Mouse (Mus musculus) CH12.LX (cell line): ENCODE measurements around the gene Fer1l5. TPM values are rescaled to one million over a fixed set of nuclear protein-coding genes. Genes with fewer than 3 reads are reported as not detected.

Source experiments
- DNase-seq: peaks from one replicate; pipeline ENCODE4 v3.0.0-alpha.2; 2013; ENCODE audit errors: extremely low read depth
- H3K27ac ChIP-seq: 2 replicates; pipeline ENCODE4 v1.5.1; 2012; ENCODE audit warnings: low read depth, mild to moderate bottlenecking, control low read depth, moderate library complexity; ENCODE audit not compliant: insufficient read depth
- H3K27me3 ChIP-seq: replicated peaks from 2 replicates; pipeline ENCODE3; 2012; ENCODE audit warnings: inconsistent platforms
- H3K36me3 ChIP-seq, 2 experiments: replicated peaks in 1 of 2; 2 replicates each; pipeline versions ENCODE3 to v1.6.1; 2012; ENCODE audit warnings: inconsistent platforms in 1 of 2, low read length in 1 of 2, mild to moderate bottlenecking in 1 of 2, mixed read lengths in 1 of 2, moderate library complexity in 1 of 2; ENCODE audit not compliant: control insufficient read depth in 1 of 2, insufficient read depth in 1 of 2
- H3K4me1 ChIP-seq, 2 experiments: 2 replicates each; pipeline ENCODE4 v1.6.1; 2012; ENCODE audit warnings: inconsistent platforms in 1 of 2, moderate library complexity in 1 of 2; ENCODE audit not compliant: insufficient read depth in 2 of 2, control insufficient read depth in 1 of 2
- H3K4me2 ChIP-seq: 2 replicates; pipeline ENCODE4 v1.6.1; 2012; ENCODE audit warnings: low read depth, mild to moderate bottlenecking, control low read depth; ENCODE audit not compliant: poor library complexity, insufficient read depth, severe bottlenecking
- H3K4me3 ChIP-seq, 3 experiments: fragments of 150-350 bp in 1 of 3; sonication (generic) in 1 of 3; replicated peaks in 1 of 3; 2 replicates each; pipeline versions ENCODE3 to v1.5.1; 2011 to 2012; ENCODE audit warnings: low read depth in 2 of 3, low read length in 2 of 3, mild to moderate bottlenecking in 2 of 3, moderate library complexity in 2 of 3, control low read depth in 1 of 3, improper control_type of control experiment in 1 of 3, inconsistent platforms in 1 of 3, mixed read lengths in 1 of 3; ENCODE audit not compliant: poor library complexity in 1 of 3
- H3K79me2 ChIP-seq: replicated peaks from 2 replicates; pipeline ENCODE4 v1.6.1; 2012; ENCODE audit warnings: mild to moderate bottlenecking, moderate library complexity; ENCODE audit not compliant: control insufficient read depth, poor library complexity, insufficient read depth, severe bottlenecking; ENCODE audit errors: extremely low read depth
- H3K9ac ChIP-seq: 2 replicates; pipeline ENCODE4 v1.6.1; 2012; ENCODE audit warnings: low read depth, mild to moderate bottlenecking, control low read depth, moderate library complexity; ENCODE audit not compliant: insufficient read depth
- H3K9me3 ChIP-seq: replicated peaks from 2 replicates; pipeline ENCODE3; 2012; ENCODE audit warnings: low read length, inconsistent platforms, mixed read lengths
- HCFC1 ChIP-seq: IDR thresholded peaks from 2 replicates; pipeline ENCODE4 v1.6.1; 2012; ENCODE audit warnings: low read depth, mild to moderate bottlenecking, inconsistent platforms, low read length, improper control_type of control experiment
- MXI1 ChIP-seq: IDR thresholded peaks from 2 replicates; pipeline ENCODE4 v1.6.1; 2011; ENCODE audit warnings: mild to moderate bottlenecking, low read depth, low read length, improper control_type of control experiment
- NRF1 ChIP-seq: IDR thresholded peaks from 2 replicates; pipeline ENCODE4 v1.6.1; 2014; ENCODE audit warnings: low read depth, mild to moderate bottlenecking, inconsistent platforms, low read length, improper control_type of control experiment, moderate library complexity
- dilution Hi-C: fragments of 300-500 bp; cut with MboI; formaldehyde crosslinking; loops from 2 replicates; pipeline ENCODE4 v1.14.3; 2020; ENCODE audit warnings: low sequenced_read_pairs; ENCODE audit not compliant: extremely low pct_unique_long_range_greater_than_20kb, extremely low pct_ligation_motif_present
- in situ Hi-C: fragments of 300-500 bp; cut with MboI; formaldehyde crosslinking; loops from 3 replicates; pipeline ENCODE4 v1.14.3; 2019; ENCODE audit warnings: low sequenced_read_pairs, low pct_ligation_motif_present, low pct_unique_long_range_greater_than_20kb, mixed read lengths
- polyA plus RNA-seq: library from polyadenylated mRNA; unstranded; fragments of >175 nt; gene quantifications from 2 replicates; pipeline ENCODE4 v1.2.1, GENCODE M21; 2012; ENCODE audit warnings: low read depth; ENCODE audit not compliant: insufficient read length
- total RNA-seq, 2 experiments: library from RNA; depleted of rRNA; stranded (reverse); fragments of 300-350 nt in 1 of 2; fragments of >200 nt in 1 of 2; gene quantifications; 2 replicates each; pipeline ENCODE4 v1.2.3; 2012 to 2014

Fer1l5 gene
- total and polyA plus RNA-seq, 3 experiments: 1.2 TPM; not detected in 2

DNA sequence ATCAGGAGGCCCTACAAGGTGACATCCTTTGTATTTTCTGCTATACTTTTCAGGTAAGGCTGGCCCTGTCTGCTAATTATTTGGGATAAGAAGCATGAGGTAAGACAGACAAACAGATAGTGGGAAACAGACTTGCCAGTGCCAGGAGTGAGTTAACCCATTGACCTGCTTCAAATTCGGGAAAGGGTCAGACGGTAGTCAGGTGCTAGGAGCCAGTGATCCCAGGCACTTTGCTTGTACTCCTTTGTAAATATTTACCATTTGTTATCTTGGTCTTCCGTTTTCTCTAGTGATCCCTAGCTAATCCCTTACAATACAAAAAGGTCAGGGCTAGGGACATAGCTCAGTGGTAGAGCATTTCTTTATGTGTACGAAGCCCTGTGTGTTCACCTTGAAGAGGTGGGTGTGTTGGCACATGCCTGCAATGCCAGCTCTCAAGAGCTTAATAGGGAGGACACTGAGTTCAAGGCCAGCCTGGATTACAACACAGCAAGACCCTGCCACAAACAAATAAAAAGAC is 93.6 kb downstream of the Fer1l5 start:
- H3K79me2 ChIP-seq: no peaks in the 10 kb centered on the region
- in situ Hi-C loops: no loop called here
- H3K4me1 ChIP-seq: peaks cover 10 to 21% of the 10 kb centered on the region in 2 experiments
- H3K9me3 ChIP-seq: no peaks in the 10 kb centered on the region
- no peak overlapping the region for H3K9ac ChIP-seq
- H3K27ac ChIP-seq: no peak overlapping the region
- H3K4me2 ChIP-seq: no peak overlapping the region
- no peak overlapping the region for H3K4me3 ChIP-seq
- dilution Hi-C loops: no loop called here
- no peaks in the 10 kb centered on the region for H3K27me3 ChIP-seq
- no peak for TF ChIP-seq NRF1
- DNase-seq: no peak
- H3K36me3 ChIP-seq: no peaks in the 10 kb centered on the region

DNA sequence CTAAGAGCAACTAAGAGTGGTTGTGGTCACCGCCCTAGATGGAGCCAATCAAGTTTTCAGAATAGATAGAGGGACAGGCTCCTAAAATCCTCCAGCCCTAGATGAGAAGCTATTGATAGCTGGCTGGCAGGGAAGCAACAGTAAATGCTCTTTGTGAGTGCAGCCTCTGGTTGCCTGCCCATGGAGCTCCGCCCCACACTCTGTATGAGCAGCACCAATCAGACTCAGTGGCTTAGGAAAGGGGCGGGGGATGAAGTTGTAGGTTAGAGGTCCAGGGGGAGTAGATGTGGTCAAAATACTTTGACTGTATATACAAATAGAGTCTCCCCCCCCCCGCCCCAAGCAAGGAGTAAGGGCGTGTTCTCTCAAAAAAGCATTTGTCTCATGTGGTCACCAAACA is 95.4 kb downstream of the Fer1l5 start:
- dilution Hi-C loops: no loop called here
- Histone ChIP-seq H3K9me3 (no peaks in the 10 kb centered on the region), H3K27ac (no peak overlapping the region), H3K4me2 (no peak overlapping the region), H3K9ac (no peak overlapping the region), H3K27me3 (no peaks in the 10 kb centered on the region), H3K4me3 (no peak overlapping the region), H3K4me1 (peaks cover 15 to 30% of the 10 kb centered on the region in 2 experiments), H3K79me2 (no peaks in the 10 kb centered on the region), H3K36me3 (no peaks in the 10 kb centered on the region)
- in situ Hi-C loops: no loop called here
- DNase-seq: no peak
- TF ChIP-seq HCFC1: no peak

DNA sequence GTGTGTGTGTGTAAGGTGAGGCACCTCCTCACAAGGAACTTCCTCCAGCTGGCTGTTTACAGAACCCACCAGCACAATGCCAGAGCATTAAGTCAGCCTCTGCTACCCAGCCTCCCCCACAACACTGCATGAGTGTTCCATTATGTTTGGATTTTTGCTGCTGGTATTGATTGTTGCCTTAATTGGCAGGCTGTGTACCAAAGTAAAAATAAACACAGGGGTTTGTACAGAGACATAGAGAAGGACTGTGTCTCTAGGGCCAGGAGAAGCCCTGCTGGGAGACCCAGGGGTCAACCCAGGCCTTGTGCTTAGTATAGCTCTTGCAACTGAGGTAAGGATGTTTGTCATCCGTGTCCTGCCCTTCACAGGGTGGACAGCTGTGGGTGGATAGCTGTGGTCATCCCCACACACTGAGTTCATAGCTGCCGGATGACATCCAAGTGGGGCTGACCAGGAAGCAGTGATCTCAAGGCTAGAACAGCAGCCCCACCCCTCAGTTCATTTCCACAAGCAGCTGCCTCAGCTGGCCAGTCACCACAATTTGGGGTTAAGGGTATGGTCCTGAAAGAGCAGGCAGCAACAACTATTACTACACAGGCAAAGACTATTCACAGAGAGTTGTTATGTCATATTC is 97.8 kb downstream of the Fer1l5 start:
- Histone ChIP-seq H3K27ac (no peak overlapping the region), H3K9ac (no peak overlapping the region), H3K4me2 (no peak overlapping the region), H3K79me2 (no peaks in the 10 kb centered on the region), H3K9me3 (no peaks in the 10 kb centered on the region), H3K4me1 (peaks cover 36 to 55% of the 10 kb centered on the region in 2 experiments), H3K4me3 (no peak overlapping the region), H3K36me3 (no peaks in the 10 kb centered on the region), H3K27me3 (no peaks in the 10 kb centered on the region)
- in situ Hi-C loops: loop anchor here (10.0 kb wide), 2 partner anchors 105 to 145 kb away; partner anchors contain the start of gene Kansl3
- dilution Hi-C loops: no loop called here
- DNase-seq: no peak
- no peak for TF ChIP-seq MXI1
